In the genomic region with DNA sequence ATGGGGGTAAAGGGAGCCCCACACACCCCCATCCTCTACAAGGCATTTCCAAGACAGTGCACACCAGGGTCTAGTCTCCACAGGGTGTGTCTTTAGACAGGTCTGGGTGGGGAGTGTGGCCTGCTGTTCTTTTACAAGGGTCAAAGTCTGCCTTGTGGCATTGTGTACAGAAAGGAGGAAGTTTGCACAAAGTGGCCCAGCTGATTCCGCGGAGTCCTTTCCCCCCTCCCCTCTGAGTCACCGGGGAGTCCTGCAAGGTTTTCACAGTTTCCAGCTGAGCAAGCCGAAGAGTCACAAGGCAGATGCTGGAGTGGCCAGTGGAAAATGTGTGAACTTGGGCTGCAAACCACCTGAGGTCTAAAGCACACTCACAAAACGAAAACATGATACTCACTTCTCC, we compare ENCODE assay signal across 8 mouse cellular contexts.
DNase-seq lines count a peak whose midpoint lies in the region; ATAC-seq lines count a peak whose summit lies in the region.

No protein-coding gene starts in this region.

- H3K27me3 ChIP-seq in intestine, embryonic 15.5 days (replicated peaks): no peaks in the 10 kb centered on the region
- no peaks in the 10 kb centered on the region for H3K27me3 ChIP-seq in stomach, embryonic 14.5 days (ENCODE audit: control insufficient read depth, insufficient read depth, low read length)
- no peaks in the 10 kb centered on the region for H3K27me3 ChIP-seq in limb, embryonic 10.5 days (ENCODE audit: low read depth, poor library complexity, severe bottlenecking)

- H3K4me1 ChIP-seq in intestine, embryonic 15.5 days (replicated peaks): peaks cover 8% of the 10 kb centered on the region; the same call in 1 of the 2 replicates
- H3K4me1 ChIP-seq in stomach, embryonic 14.5 days (ENCODE audit: control insufficient read depth, insufficient read depth, low read length): peaks cover 6% of the 10 kb centered on the region
- H3K4me1 ChIP-seq in limb, embryonic 10.5 days: no peaks in the 10 kb centered on the region

- WGBS in intestine, embryonic 15.5 days: 26% methylated on average over 5 of the region's 5 CpGs
- WGBS in stomach, embryonic 14.5 days: 37% methylated on average over 5 of the region's 5 CpGs
- 66% methylated on average over 5 of the region's 5 CpGs for WGBS in limb, embryonic 10.5 days

- H3K4me3 ChIP-seq in intestine, embryonic 15.5 days (replicated peaks): peak overlapping the region; percentile 9; the same call in 1 of the 2 replicates
- no peak overlapping the region for H3K4me3 ChIP-seq in stomach, embryonic 14.5 days (ENCODE audit: low read depth, low read length)
- H3K4me3 ChIP-seq in limb, embryonic 10.5 days: no peak overlapping the region

- H3K9me3 ChIP-seq in intestine, embryonic 15.5 days: no peaks in the 10 kb centered on the region
- no peaks in the 10 kb centered on the region for H3K9me3 ChIP-seq in stomach, embryonic 14.5 days (ENCODE audit: control insufficient read depth, low read depth, low read length)
- H3K9me3 ChIP-seq in limb, embryonic 10.5 days (replicated peaks): no peaks in the 10 kb centered on the region

- DNase-seq in layer of hippocampus, adult 11-12 months (ENCODE audit: low spot score): peak; percentile 45
- DNase-seq in layer of hippocampus, adult 9-10 months (ENCODE audit: low spot score): no peak
- peak; percentile 29 to 51 for DNase-seq in lung, adult 18-20 months
- DNase-seq in limb, embryonic 10.5 days (ENCODE audit: low spot score): no peak
- DNase-seq in cerebellum, adult 9-11 months: no peak
- DNase-seq in layer of hippocampus, postnatal 36 days: no peak

- peak overlapping the region; percentile 66 for H3K27ac ChIP-seq in intestine, embryonic 15.5 days
- H3K27ac ChIP-seq in stomach, embryonic 14.5 days (ENCODE audit: low read length): peak overlapping the region; percentile 69
- H3K27ac ChIP-seq in limb, embryonic 10.5 days: no peak overlapping the region

- ATAC-seq in intestine, embryonic 15.5 days: peak; percentile 97
- ATAC-seq in stomach, embryonic 14.5 days (ENCODE audit: insufficient number of reproducible peaks, insufficient read depth, low FRiP score, low read depth): peak; percentile 92

- H3K36me3 ChIP-seq in intestine, embryonic 15.5 days: no peaks in the 10 kb centered on the region
- H3K36me3 ChIP-seq in stomach, embryonic 14.5 days (ENCODE audit: control insufficient read depth, insufficient read depth, low read length): no peaks in the 10 kb centered on the region
- H3K36me3 ChIP-seq in limb, embryonic 10.5 days: no peaks in the 10 kb centered on the region

- H3K9ac ChIP-seq in intestine, embryonic 15.5 days: no peak overlapping the region
- no peak overlapping the region for H3K9ac ChIP-seq in stomach, embryonic 14.5 days (replicated peaks; ENCODE audit: low read depth, low read length)

- H3K4me2 ChIP-seq in intestine, embryonic 15.5 days (replicated peaks): peak overlapping the region; percentile 53
- peak overlapping the region; percentile 25 for H3K4me2 ChIP-seq in stomach, embryonic 14.5 days (replicated peaks; ENCODE audit: low read depth, low read length)

Comparison
In these comparisons a context has a peak if more than half of its experiments do, and no peak if none do; other contexts are left out.
1. DNase-seq: peak in layer of hippocampus, adult 11-12 months (single experiment) and lung, adult 18-20 months (2 of 2); none in layer of hippocampus, adult 9-10 months (single experiment), limb, embryonic 10.5 days (single experiment), cerebellum, adult 9-11 months (single experiment) and layer of hippocampus, postnatal 36 days (0 of 2).